Mouse (Mus musculus) kidney, postnatal 10 days (tissue): ENCODE data around the gene Sqstm1.

Experiments
- DNase-seq: peaks from one replicate; pipeline ENCODE4 v3.0.0; 2021; ENCODE audit warnings: mixed read lengths

Gene Sqstm1

GRCm38 (mm10) chr11:50229252-50229910 lies 18.8 kb upstream of the Sqstm1 start:
- peak; percentile 56 for DNase-seq

DNA sequence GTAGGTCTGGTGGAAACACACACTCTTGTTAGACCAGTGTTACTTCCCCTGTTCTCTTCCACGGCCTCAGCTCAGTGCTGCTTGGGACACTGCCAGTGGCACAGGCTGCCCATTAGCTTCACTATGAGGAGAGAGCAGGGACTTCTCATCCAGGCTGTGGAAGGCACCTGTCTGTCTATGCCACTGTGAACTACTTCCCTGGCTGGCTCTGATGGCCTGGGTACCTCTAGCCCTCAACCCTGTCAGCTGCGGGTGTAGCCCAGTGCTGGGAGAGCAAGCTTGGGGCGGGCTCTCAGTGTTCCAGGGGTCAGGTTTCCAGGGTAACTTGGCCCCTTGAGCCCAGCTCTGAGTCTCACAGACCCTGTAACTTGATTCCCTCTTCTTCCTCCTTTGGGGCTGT lies 18.1 kb upstream of the Sqstm1 start:
- peak; percentile 37 for DNase-seq

- no peak for DNase-seq
Observed at GRCm38 (mm10) chr11:50227736-50228135, 17.1 kb upstream of the Sqstm1 start.

DNA sequence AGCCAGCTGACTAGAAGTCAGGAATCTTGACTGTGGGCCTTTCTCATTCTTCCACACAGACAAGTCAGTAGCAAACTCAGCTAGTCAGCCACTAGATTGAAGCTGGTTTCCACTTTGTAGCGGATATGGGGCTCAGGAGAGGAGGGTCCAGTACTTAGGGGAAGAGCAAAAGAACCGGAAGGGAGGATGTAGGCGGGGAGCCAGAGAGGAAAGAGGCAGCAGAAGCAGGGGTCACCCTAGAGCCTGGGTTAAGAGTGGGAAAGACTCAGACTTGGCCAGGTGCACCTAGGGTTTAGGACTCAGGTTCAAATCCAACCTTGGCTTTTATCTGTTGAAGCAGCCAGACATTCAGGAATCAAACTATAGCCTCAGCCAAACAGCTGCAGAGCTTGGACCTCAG lies 16.6 kb upstream of the Sqstm1 start:
- peak; percentile 56 for DNase-seq

GRCm38 (mm10) chr11:50226406-50226805 lies 15.8 kb upstream of the Sqstm1 start:
- DNase-seq, result no peak

DNA sequence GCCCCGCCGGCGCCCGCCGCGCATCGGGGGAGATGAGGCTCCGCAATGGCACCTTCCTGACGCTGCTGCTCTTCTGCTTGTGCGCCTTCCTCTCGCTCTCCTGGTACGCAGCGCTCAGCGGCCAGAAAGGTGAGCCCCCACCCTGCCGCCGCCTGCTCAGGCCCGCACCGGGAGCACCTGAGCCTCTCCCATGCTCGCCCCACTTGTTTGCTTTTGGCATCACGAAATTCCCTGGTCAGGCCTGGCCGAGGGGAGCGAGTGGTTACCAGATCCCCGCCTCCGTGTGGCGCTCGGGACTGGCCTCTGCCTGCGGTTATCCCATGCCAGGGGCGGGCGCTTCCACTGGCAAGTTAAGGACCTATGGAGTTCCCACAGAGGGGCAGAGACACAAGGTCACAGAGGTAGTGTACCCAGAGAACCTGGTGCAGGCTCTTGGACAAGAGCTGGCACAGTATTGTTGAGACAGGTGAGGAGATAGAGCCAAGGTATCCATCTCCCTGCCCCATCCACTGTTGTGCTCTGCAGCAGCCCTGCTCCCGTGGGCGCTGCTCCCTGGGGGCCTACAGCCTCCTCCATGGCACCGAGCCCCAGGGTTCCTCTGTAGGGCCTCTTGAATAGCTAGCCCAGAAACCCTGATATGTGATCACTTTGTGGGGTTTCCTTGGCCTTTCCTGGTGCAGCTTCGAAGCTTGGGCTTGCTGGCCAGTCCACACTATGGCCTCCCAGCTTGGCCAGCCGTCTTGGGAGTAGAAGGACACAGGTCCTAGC lies 15.2 kb upstream of the Sqstm1 start:
- DNase-seq, result peak; percentile 75

DNA sequence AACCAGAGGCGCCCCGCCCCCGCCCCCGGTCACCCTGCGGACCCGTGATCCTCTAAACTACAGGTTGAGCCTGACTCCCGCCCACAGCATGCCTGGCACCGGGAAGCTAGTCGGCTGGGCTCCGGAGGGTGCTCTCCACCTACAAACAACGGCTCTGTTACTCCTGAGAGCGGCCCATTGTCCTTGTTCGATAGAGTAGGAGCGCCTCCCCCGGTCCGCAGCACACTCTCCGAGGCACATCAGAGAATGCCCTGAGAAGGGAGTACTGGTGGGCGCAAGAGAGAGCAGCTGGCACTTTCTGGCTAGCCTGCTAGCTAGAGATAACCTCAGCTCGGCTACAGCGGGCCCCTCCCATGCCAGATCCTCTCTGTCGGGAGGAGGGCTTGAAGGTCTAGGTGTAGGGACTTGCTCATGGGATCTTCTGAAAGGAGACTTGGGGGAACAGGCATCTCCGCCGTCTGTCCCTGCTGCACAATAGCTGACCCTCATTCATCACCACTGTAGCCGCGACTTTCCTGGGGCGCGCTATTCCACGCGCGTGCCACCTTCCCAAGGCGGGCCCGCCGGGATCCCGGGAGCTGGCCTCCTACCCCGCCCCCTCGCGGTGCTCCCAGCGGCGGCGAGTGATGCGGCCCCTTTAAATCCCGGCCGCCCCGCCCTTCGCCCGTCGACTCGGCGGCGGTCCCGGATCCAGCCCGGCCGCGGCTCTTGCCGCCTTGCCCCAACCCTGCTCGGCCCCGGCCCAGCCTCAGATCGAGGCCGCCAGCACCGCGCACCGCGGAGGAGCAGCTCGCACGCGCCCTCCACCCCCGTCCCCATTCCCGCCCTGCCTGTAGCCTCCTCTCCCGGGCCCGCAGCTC lies 14.3 kb upstream of the Sqstm1 start:
- DNase-seq, result peak; percentile 95

- no peak for DNase-seq
Observed at GRCm38 (mm10) chr11:50223783-50224662, 13.4 kb upstream of the Sqstm1 start.

DNA sequence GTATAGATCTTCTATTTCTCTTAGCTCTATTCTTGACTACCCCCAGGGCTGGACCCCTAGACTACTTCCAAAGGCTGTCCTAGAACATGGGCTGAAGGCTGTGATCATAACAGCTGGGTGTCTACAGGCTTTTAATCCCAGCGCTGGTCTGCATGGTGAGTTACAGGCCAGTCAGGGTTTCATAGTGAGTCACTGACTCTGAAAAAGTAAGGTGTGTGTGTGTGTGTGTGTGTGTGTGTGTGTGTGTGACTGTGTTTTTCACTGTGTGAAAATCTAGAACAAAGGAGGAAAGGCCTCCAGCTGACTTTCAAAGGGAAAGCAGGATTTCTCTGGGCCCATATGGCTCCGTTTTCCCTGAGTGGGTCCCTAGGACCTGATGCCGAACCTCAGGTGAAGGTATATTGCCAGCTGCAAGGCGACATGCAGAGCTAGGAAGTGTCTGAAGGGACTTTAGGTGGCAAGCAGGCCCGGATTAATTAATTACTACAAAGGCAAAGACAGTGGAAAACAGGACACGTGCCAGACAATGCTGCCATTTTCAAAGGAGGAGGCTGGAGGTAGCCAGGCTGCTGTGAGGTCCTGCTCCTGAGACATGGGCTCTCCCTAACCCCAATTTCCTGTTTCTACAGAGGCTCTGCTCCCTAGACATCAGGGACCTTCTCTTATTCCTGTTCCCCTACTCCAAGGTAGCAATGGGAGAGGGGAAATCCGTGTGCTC lies 12.1 kb upstream of the Sqstm1 start:
- peak; percentile 53 for DNase-seq

GRCm38 (mm10) chr11:50219833-50220232 lies 9.2 kb upstream of the Sqstm1 start:
- no peak for DNase-seq

DNA sequence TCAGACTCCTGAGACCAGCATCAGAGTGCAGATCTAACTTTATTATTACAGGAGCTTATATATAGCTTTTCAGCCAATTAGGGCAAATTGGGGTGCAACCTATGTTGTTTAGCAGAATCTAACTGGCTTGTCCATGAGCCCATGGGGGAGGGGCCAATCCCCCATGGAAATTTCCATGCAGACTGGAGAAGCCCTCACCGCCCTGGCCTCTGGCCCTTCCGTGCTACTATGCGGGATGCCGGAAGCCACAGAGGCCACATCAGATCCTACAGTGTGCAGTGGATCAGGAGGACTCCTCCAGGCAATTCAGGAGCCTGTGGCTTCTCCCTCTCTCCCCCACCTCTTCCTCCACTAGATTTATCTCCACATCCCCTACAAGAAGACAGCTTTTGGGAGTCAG lies 7.2 kb upstream of the Sqstm1 start:
- DNase-seq, result peak; percentile 69

DNA sequence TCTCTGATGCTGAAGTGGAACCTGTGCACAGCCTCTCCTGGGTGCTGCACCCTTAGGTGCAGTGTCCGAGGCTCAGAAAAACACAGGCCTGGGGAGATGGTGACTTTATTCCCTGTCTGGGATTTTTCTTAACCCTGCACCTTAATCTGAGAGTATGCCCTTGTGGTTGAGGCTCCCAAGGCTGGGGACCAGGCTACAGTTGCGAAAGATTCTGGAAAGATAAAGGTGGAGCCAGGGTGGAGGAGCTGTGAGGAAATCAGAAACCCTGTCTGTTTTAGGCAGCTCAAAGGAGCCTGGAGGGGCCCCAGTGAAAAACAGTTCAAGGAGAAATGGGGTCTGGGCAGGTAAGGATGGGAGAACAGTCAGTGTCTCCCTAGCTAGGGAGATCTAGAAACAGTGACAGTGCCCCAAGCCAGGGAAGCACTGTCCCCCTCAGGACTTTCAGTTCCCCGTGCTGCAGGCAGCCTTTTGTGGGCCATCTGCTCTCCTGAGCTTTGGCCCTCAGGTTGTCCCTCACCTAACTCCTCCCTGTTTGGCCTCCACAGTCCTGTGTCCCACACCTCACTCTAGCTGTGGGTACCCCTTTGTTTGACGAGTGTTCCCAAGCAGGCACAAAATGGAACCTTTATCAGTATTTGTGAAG lies 6.2 kb upstream of the Sqstm1 start:
- no peak for DNase-seq

DNA sequence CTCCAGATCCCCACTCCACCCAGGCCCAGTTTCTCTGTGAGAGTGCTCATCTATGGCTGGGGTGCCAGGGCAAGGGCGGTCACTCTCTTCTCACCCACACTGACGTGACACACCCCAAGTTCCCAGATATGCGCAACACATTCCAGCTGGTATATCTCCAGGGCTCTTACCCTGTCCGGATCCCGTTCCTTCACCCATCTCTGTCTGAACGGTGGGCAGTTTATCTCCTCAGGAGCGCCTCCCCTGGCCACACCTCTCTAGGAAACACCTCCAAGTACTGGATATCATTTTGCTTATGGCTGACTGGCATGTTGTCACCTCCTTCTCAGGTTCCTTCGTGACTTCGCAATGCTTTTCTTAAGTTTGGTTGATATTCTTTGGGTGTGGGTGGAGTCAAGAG lies 5.0 kb upstream of the Sqstm1 start:
- no peak for DNase-seq

GRCm38 (mm10) chr11:50214631-50215030 lies 4.0 kb upstream of the Sqstm1 start:
- no peak for DNase-seq

- peak; percentile 88 for DNase-seq
Observed at GRCm38 (mm10) chr11:50212848-50213758, 2.5 kb upstream of the Sqstm1 start.

DNA sequence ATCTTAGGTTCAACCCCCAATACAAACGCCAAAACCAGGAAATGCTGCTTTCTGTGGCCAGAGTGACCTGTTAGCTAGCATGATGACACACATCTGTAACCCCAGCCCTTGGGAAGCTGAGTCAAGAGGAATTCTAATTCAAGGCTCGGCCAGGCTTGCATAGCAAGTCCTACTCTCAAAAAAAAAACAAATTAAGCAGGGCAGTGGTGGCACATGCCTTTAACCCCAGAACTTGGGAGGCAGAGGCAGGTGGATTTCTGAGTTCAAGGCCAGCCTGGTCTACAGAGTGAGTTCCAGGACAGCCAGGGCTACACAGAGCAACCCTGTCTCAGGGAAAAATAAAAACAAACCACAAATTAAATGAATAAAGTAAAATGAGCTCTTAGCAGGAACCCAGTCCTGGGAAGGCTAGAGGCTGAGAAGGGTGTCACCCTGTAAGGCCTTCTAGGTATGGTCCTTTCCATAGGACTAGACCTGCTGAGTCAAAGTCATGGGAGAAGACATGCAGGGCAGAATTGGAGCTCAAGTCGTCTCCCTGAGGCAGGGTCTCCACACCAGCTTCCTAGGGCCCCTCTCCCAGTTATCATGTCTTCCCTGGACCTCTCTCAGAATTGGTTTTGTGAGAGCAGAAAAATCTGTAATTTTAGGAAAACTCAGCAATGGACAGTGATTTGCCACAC lies 1.6 kb upstream of the Sqstm1 start:
- no peak for DNase-seq

DNA sequence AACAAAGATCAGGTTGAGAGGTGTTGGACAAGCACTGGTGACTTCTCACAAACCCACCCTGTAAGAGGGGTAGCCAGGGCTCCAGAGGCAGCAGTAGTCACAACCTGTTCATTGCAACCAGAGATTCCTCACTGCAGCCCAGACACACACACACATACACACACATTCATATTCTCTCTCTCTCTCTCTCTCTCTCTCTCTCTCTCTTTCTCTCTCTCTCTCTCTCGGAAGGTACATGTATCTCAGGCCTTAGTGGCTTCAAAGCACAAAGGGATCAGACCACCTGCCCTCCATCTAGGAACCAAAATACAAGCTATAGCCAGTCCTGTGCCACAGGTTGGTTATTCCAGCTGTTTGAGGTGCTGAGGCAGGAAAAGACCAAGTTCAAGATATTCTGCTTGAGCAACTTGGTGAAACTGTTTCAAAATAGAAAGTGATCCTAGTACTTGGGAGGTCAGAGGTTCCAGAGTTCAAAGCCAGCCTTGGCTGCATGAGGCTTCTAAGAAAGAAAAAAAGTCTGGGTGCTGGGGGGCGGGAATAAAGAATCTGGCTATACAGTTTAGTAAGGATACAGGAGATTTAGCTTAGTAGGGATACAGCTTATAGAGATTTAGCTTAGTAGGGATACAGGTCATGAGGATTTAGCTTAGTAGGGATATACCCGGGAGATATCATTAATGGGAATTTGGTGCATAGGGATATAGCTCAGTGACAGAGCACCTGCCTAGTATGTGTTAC lies 864 bp upstream of the Sqstm1 start:
- DNase-seq, result no peak

GRCm38 (mm10) chr11:50210101-50210504 lies 524 bp downstream of the Sqstm1 start:
- DNase-seq, result peak; percentile 96

DNA sequence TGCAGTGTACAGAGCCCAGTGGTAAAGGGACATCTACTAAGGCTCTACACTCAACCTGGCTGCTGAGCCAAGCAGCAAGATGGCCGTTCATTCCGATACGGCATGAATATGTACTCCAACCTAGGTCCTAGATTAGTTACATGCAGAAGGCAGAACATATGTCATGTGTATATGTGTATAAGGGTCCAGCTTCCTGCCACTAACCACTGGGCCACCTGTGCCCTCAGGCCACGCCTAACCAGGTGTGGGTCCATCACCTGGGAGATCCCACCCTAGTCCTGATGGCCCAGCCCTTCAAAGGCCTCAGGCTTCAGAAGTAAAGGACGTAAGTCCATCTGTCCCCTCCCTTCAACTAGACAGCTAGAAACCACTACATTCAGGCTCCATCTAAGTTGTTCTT lies 2.6 kb downstream of the Sqstm1 start:
- DNase-seq, result no peak
